Mouse (Mus musculus) C2C12 (cell line): ENCODE measurements around the gene Kcnk2. TPM values are rescaled to one million over a fixed set of nuclear protein-coding genes. Genes with fewer than 3 reads are reported as not detected.

ENCODE experiments used
- H3K27me3 ChIP-seq: one replicate; pipeline ENCODE4 v1.6.1; 2011; ENCODE audit not compliant: control insufficient read depth, insufficient read depth, insufficient read length
- H3K36me3 ChIP-seq: one replicate; pipeline ENCODE4 v1.6.1; 2011; ENCODE audit not compliant: control insufficient read depth, insufficient read depth
- H3K4me3 ChIP-seq: one replicate; pipeline ENCODE4 v1.5.1; 2011; ENCODE audit warnings: mild to moderate bottlenecking, control low read depth; ENCODE audit not compliant: poor library complexity, insufficient read depth, severe bottlenecking
- H3K79me2 ChIP-seq: one replicate; pipeline ENCODE4 v1.6.1; 2011; ENCODE audit not compliant: control insufficient read depth, insufficient read depth
- H3K79me3 ChIP-seq: one replicate; pipeline ENCODE4 v1.6.1; 2011; ENCODE audit warnings: low read depth, control low read depth
- H3ac ChIP-seq: one replicate; pipeline ENCODE3; 2011; ENCODE audit warnings: low read depth; ENCODE audit not compliant: control insufficient read depth, insufficient read length
- CEBPB ChIP-seq: IDR thresholded peaks from one replicate; pipeline ENCODE4 v1.6.1; 2011; ENCODE audit warnings: low read depth, mild to moderate bottlenecking, control low read depth, moderate library complexity
- CTCF ChIP-seq: IDR thresholded peaks from one replicate; pipeline ENCODE4 v1.5.1; 2011; ENCODE audit not compliant: control insufficient read depth, insufficient read depth, insufficient read length
- FOSL1 ChIP-seq: IDR thresholded peaks from one replicate; pipeline ENCODE4 v1.8.0; 2011; ENCODE audit warnings: mild to moderate bottlenecking, low read length; ENCODE audit not compliant: poor library complexity, insufficient read depth, severe bottlenecking
- MAX ChIP-seq: IDR thresholded peaks from one replicate; pipeline ENCODE4 v1.6.1; 2011; ENCODE audit warnings: mild to moderate bottlenecking, control low read depth
- MYOD1 ChIP-seq: IDR thresholded peaks from one replicate; pipeline ENCODE4 v1.6.1; 2011; ENCODE audit warnings: low read depth; ENCODE audit not compliant: control insufficient read depth, insufficient read length
- MYOG ChIP-seq: IDR thresholded peaks from one replicate; pipeline ENCODE4 v1.6.1; 2011; ENCODE audit not compliant: control insufficient read depth, insufficient read length; ENCODE audit errors: extremely low read depth
- USF1 ChIP-seq: IDR thresholded peaks from one replicate; pipeline ENCODE4 v1.6.1; 2011; ENCODE audit warnings: low read depth, mild to moderate bottlenecking, control low read depth, moderate library complexity
- polyA plus RNA-seq: library from polyadenylated mRNA; unstranded; fragments of >200 nt; fragmentation: generic; extraction: Trizol; gene quantifications from one replicate; pipeline ENCODE4 v1.2.1, GENCODE M21; 2012; ENCODE audit warnings: missing spikeins

Gene Kcnk2
- polyA plus RNA-seq, 1 experiment = 6.0 TPM

DNA sequence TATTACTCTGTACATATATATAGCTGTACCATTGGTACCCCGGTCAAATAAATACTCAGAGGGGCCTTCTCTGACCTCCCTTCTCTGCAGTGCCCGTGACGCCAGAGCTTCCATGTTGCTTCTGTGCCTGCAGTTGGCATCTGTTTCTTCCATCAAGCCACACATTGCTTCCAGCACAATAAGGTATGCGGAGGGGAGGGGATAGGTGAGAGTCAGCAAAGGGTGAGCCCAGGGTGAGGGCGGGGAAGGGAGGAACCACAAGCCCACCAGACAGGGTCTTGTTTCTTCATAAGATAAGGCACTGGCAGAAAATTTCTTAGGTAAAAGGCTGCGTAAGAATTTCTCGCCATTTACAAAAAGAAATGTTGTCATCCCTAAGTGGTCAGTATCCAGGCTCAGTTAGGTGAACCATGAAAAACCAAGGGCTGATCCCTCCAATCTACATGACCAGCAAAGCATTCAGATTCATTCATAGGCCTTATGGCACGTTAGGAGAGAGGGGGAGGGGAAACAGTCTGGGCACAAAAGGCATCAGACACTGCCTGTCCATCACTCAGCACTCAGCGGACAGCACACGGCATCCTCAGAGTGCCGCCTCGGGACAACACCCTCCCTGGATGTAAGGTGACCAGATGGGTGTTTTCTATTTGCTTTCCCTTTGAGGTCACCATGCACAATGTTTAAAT lies 192.9 kb downstream of the Kcnk2 start:
- Histone ChIP-seq H3K79me2 (no peaks in the 10 kb centered on the region), H3K4me3 (no peak overlapping the region), H3ac (no peak overlapping the region), H3K36me3 (no peaks in the 10 kb centered on the region), H3K79me3 (no peaks in the 10 kb centered on the region), H3K27me3 (no peaks in the 10 kb centered on the region)
- no peak for TF ChIP-seq CTCF
- TF ChIP-seq USF1 = no peak

GRCm38 (mm10) chr1:189208605-189209004 lies 193.5 kb downstream of the Kcnk2 start:
- H3K27me3 ChIP-seq = no peaks in the 10 kb centered on the region
- H3ac ChIP-seq = no peak overlapping the region
- no peaks in the 10 kb centered on the region for H3K79me2 ChIP-seq
- TF ChIP-seq MYOD1 (no peak), CTCF (no peak), FOSL1 (no peak), MYOG (no peak), USF1 (no peak), CEBPB (no peak), MAX (no peak)
- H3K79me3 ChIP-seq = no peaks in the 10 kb centered on the region
- no peaks in the 10 kb centered on the region for H3K36me3 ChIP-seq
- no peak overlapping the region for H3K4me3 ChIP-seq

- no peaks in the 10 kb centered on the region for H3K79me3 ChIP-seq
- H3K4me3 ChIP-seq = no peak overlapping the region
- no peaks in the 10 kb centered on the region for H3K27me3 ChIP-seq
- no peak for TF ChIP-seq USF1
- no peak for TF ChIP-seq MYOD1
- TF ChIP-seq FOSL1 = no peak
- TF ChIP-seq CEBPB = no peak
- no peak for TF ChIP-seq MAX
- no peak for TF ChIP-seq MYOG
- no peak for TF ChIP-seq CTCF
- H3ac ChIP-seq = no peak overlapping the region
- no peaks in the 10 kb centered on the region for H3K36me3 ChIP-seq
- H3K79me2 ChIP-seq = no peaks in the 10 kb centered on the region
Observed at GRCm38 (mm10) chr1:189195758-189196157, 206.3 kb downstream of the Kcnk2 start.

DNA sequence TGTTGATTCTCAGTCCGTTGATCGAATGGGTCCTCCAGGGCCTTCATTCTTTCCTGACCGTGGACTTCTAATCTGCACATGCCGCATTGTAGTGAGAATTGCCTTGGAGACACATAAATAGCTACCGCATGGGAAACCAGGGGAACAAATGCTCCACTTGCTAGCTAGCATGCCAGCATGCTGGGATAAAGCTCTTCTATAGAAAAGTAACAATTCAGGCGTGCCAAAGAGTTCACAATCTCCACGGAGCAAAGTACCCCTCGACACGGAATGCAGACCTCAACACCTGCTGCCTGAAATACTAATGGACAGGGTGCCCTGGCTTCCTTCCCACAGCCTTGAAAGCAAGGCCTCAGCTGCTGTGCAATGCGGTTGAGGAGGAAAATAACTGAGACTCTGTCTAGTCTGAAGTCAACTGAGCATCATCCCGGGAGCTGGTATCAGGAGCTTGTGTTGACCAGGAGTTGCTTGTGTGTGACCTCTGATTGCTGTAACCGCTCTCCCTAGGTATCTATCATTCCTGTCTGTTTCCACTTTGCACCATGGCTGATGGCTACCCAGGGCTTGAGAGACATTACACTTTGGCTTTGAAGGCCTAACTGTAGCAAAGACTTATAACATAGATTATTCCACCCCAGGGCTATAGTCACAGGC lies 214.2 kb downstream of the Kcnk2 start:
- Histone ChIP-seq H3K27me3 (no peaks in the 10 kb centered on the region), H3K36me3 (no peaks in the 10 kb centered on the region), H3K79me2 (no peaks in the 10 kb centered on the region), H3K4me3 (no peak overlapping the region), H3ac (no peak overlapping the region), H3K79me3 (no peaks in the 10 kb centered on the region)
- TF ChIP-seq MYOD1 = no peak
- no peak for TF ChIP-seq MYOG
- TF ChIP-seq USF1 = no peak
- no peak for TF ChIP-seq FOSL1
- TF ChIP-seq MAX = no peak
- no peak for TF ChIP-seq CTCF
- no peak for TF ChIP-seq CEBPB

- Histone ChIP-seq H3K79me3 (no peaks in the 10 kb centered on the region), H3K36me3 (no peaks in the 10 kb centered on the region), H3ac (no peak overlapping the region), H3K27me3 (no peaks in the 10 kb centered on the region), H3K79me2 (no peaks in the 10 kb centered on the region), H3K4me3 (no peak overlapping the region)
- TF ChIP-seq CEBPB (no peak), MYOD1 (no peak), MYOG (no peak), CTCF (no peak), USF1 (no peak), MAX (no peak), FOSL1 (no peak)
Observed at GRCm38 (mm10) chr1:189185206-189185750, 216.8 kb downstream of the Kcnk2 start.

GRCm38 (mm10) chr1:189177746-189178145 lies 224.3 kb downstream of the Kcnk2 start:
- TF ChIP-seq CEBPB = no peak
- TF ChIP-seq MYOG = no peak
- TF ChIP-seq MAX = no peak
- no peak for TF ChIP-seq CTCF
- TF ChIP-seq USF1 = no peak
- TF ChIP-seq MYOD1 = no peak
- TF ChIP-seq FOSL1 = no peak
- Histone ChIP-seq H3K79me3 (no peaks in the 10 kb centered on the region), H3K36me3 (no peaks in the 10 kb centered on the region)

More at GRCm38 (mm10) chr1:189177746-189178145, 224.3 kb downstream of the Kcnk2 start:
- Histone ChIP-seq H3ac (no peak overlapping the region), H3K79me2 (no peaks in the 10 kb centered on the region), H3K4me3 (no peak overlapping the region), H3K27me3 (no peaks in the 10 kb centered on the region)
